Mouse (Mus musculus) spleen, adult 2 months (tissue): ENCODE data around the gene Ptgir.

ENCODE experiments used
- CTCF ChIP-seq: fragments of 200-500 bp; IDR thresholded peaks from 2 replicates; pipeline ENCODE4 v1.5.1; 2011; ENCODE audit warnings: mild to moderate bottlenecking, inconsistent platforms; ENCODE audit not compliant: insufficient read depth, insufficient read length, insufficient replicate concordance; ENCODE audit errors: extremely low read depth
- POLR2A ChIP-seq: fragments of 200-500 bp; IDR thresholded peaks from 2 replicates; pipeline ENCODE4 v1.6.1; 2011; ENCODE audit warnings: low read depth, low read length, inconsistent platforms

- TF ChIP-seq CTCF (no peak), POLR2A (no peak)
Observed at GRCm38 (mm10) chr7:16948923-16949458, 42.7 kb downstream of the Ptgir start.
